Mouse (Mus musculus) stomach, postnatal 0 days (tissue): Measurements from ENCODE around the gene Amer2.

Source experiments
- CTCF ChIP-seq: IDR thresholded peaks from 2 replicates; pipeline ENCODE4 v1.5.1; 2016; ENCODE audit warnings: antibody characterized with exemption, low read depth, mild to moderate bottlenecking, moderate library complexity
- EP300 ChIP-seq: optimal IDR thresholded peaks from 2 replicates; pipeline ENCODE3; 2016; ENCODE audit warnings: antibody characterized with exemption

DNA sequence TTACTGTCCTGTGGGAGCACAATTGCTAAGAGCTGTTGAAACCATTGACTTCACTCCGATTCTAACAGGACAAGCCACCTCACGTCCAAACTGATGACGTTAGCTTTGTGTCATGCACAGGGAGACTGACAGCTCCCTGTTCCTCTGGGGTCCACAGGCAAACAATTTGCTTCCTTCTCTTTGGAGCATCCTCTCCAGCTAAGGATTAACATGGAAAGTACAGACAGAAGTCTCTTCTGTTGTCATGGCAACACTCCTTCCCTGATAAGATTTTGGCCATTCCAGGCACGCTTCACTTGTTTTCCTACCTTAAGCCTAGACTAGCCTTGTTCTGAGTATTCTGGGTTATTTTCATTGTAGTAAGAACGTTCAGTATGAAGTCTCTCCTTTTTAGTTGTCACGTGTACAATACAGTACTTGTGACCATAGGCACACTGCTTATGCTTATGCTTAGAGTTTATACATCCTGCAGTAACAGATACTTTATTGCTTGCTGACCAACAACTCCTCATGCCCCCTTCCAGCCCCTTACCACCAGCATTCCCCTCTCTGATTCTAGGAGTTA, 12.1 kb downstream of the Amer2 start:
- TF ChIP-seq EP300 (no peak), CTCF (no peak)
